ENCODE assay signal across 8 mouse cellular contexts in the genomic region with DNA sequence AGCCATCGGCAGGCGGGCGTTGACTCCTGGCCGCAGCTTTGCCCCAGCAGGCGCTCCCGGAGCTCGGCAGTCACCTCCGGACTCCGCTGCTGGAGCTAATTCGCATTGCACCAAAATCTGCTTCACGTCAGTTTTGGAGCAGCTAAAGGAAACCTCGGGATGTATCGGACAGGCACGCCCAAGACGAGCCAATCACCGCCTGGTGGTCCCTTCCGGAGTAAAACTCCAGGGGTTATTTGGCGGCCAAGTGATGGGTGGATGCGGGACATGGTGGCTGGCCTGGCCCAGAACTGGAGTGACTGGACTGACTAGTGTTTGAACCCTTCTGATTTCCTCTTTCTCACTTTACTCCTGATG. TPM values are rescaled to one million over a fixed set of nuclear protein-coding genes. Genes with fewer than 3 reads are reported as not detected.
A peak's percentile ranks its signal among the peaks of the same experiment; 100 is the strongest.
DNase-seq lines count a peak whose midpoint lies in the region; ATAC-seq lines count a peak whose summit lies in the region.

No protein-coding gene starts in this region.

- intact Hi-C loops in heart, postnatal 10 days (cut with DNase I), result loop anchor here (10.0 kb wide), 1 partner anchor 260 kb away; no protein-coding TSS in a partner anchor

- peaks cover 12% of the 10 kb centered on the region for H3K4me1 ChIP-seq in heart, embryonic 13.5 days
- peaks cover 12% of the 10 kb centered on the region for H3K4me1 ChIP-seq in heart, embryonic 16.5 days (ENCODE audit: control insufficient read depth, insufficient read depth, low read length)
- H3K4me1 ChIP-seq in midbrain, embryonic 11.5 days (ENCODE audit: control insufficient read depth, insufficient read depth, low read length), result 0 out of 2 replicates have a peak, but pooled peaks cover 4% of the 10 kb centered on the region

- WGBS in heart, embryonic 13.5 days, result under 1% methylated on average over 19 of the region's 19 CpGs
- WGBS in heart, embryonic 16.5 days, result 1% methylated on average over 19 of the region's 19 CpGs
- under 1% methylated on average over 17 of the region's 19 CpGs for WGBS in midbrain, embryonic 11.5 days

- no peak overlapping the region for H3K27ac ChIP-seq in heart, embryonic 13.5 days (replicated peaks)
- no peak overlapping the region for H3K27ac ChIP-seq in heart, embryonic 16.5 days (ENCODE audit: low read length)
- H3K27ac ChIP-seq in midbrain, embryonic 11.5 days (ENCODE audit: low read depth, low read length), result no peak overlapping the region

- no peak for DNase-seq in heart, postnatal 10 days
- DNase-seq in WW6 (ENCODE audit: low read depth, low spot score), result peak; percentile 80
- DNase-seq in midbrain, embryonic 11.5 days (ENCODE audit: low spot score, missing footprints), result no peak
- DNase-seq in urinary bladder, postnatal 10 days (ENCODE audit: low spot score), result no peak
- no peak for DNase-seq in cerebellum, postnatal 14 days

- ATAC-seq in heart, embryonic 13.5 days (ENCODE audit: extremely low read depth, insufficient number of reproducible peaks, low FRiP score, low TSS enrichment), result no peak
- ATAC-seq in heart, embryonic 16.5 days (replicated peaks; ENCODE audit: extremely low read depth, insufficient read depth, low FRiP score), result no peak
- peak; percentile 56; the same call in 1 of the 2 replicates for ATAC-seq in midbrain, embryonic 11.5 days (ENCODE audit: low FRiP score)
- no peak; the same call in 1 of the 2 replicates for ATAC-seq in monocyte, adult 5-6 weeks (replicated peaks; ENCODE audit: insufficient number of reproducible peaks, low FRiP score, low TSS enrichment, poor library complexity, severe bottlenecking)

- peaks cover 32% of the 10 kb centered on the region for H3K27me3 ChIP-seq in heart, embryonic 13.5 days (replicated peaks)
- peaks cover 11% of the 10 kb centered on the region for H3K27me3 ChIP-seq in heart, embryonic 16.5 days (ENCODE audit: control insufficient read depth, insufficient read depth, low read length)
- peaks cover 21% of the 10 kb centered on the region for H3K27me3 ChIP-seq in midbrain, embryonic 11.5 days (ENCODE audit: control insufficient read depth, insufficient read depth, low read length)

- peak overlapping the region; percentile 97 for H3K4me2 ChIP-seq in heart, embryonic 13.5 days
- H3K4me2 ChIP-seq in heart, embryonic 16.5 days (ENCODE audit: low read depth, low read length), result peak overlapping the region; percentile 100
- peak overlapping the region; percentile 82 for H3K4me2 ChIP-seq in midbrain, embryonic 11.5 days

- no peaks in the 10 kb centered on the region for H3K36me3 ChIP-seq in heart, embryonic 13.5 days
- H3K36me3 ChIP-seq in heart, embryonic 16.5 days (ENCODE audit: control insufficient read depth, insufficient read depth), result no peaks in the 10 kb centered on the region
- no peaks in the 10 kb centered on the region for H3K36me3 ChIP-seq in midbrain, embryonic 11.5 days (ENCODE audit: control insufficient read depth, insufficient read depth, low read length)

- H3K4me3 ChIP-seq in heart, embryonic 13.5 days, result peak overlapping the region; percentile 72
- H3K4me3 ChIP-seq in heart, embryonic 16.5 days (ENCODE audit: low read length), result peak overlapping the region; percentile 82
- H3K4me3 ChIP-seq in midbrain, embryonic 11.5 days (ENCODE audit: low read depth, low read length), result peak overlapping the region; percentile 73

- 0 out of 2 replicates have a peak, but pooled peaks cover 9% of the 10 kb centered on the region for H3K9me3 ChIP-seq in heart, embryonic 13.5 days
- peaks cover 4% of the 10 kb centered on the region; the same call in 1 of the 2 replicates for H3K9me3 ChIP-seq in heart, embryonic 16.5 days (replicated peaks; ENCODE audit: control insufficient read depth, low read length)
- H3K9me3 ChIP-seq in midbrain, embryonic 11.5 days (ENCODE audit: control insufficient read depth, low read length), result no peaks in the 10 kb centered on the region; the same call in 1 of the 2 replicates

- H3K9ac ChIP-seq in heart, embryonic 13.5 days, result peak overlapping the region; percentile 79
- H3K9ac ChIP-seq in heart, embryonic 16.5 days (ENCODE audit: low read length), result peak overlapping the region; percentile 74
- H3K9ac ChIP-seq in midbrain, embryonic 11.5 days (ENCODE audit: low read length), result peak overlapping the region; percentile 72

RNA-seq across cellular contexts. Expression of a gene that starts 0.7 kb away (rescaled TPM):
- polyA plus RNA-seq in heart, embryonic 13.5 days (2015; fragmentation: Nextera tagmentation; extraction: Ambion mirVana), result 1.9 and 2.2 TPM in 2 replicates
- 1 to 10 TPM; 4.3 to 7.5 TPM for total RNA-seq in heart, postnatal 10 days (2021)
- 3.7 and 5.9 TPM in 2 replicates for polyA plus RNA-seq in heart, embryonic 16.5 days (2015; fragmentation: Nextera tagmentation; extraction: Ambion mirVana)
- 1.8 and 2.0 TPM in 2 replicates for polyA plus RNA-seq in midbrain, embryonic 11.5 days (2014; fragmentation: Nextera tagmentation; extraction: Ambion mirVana)
- total RNA-seq in monocyte, adult 5-6 weeks (2017), result 24.0 to 36.7 TPM (median 29.4 TPM) in 3 replicates
